Mouse (Mus musculus): ENCODE measurements around the gene Tmem200c. TPM values are rescaled to one million over a fixed set of nuclear protein-coding genes. Genes with fewer than 3 reads are reported as not detected.

Gene Tmem200c
- polyA plus RNA-seq, 1 experiment from 2014 or later = 3.5 TPM

GRCm38 (mm10) chr17:68852171-68852966, 25.9 kb downstream of the Tmem200c start:
- no peaks in the 10 kb centered on the region for H3K4me1 ChIP-seq
- no peak overlapping the region for H3K27ac ChIP-seq
- no peaks in the 10 kb centered on the region for H3K9me3 ChIP-seq (replicated peaks)
- no peak for ATAC-seq (ENCODE audit: low FRiP score)
- no peak overlapping the region for H3K9ac ChIP-seq
- H3K36me3 ChIP-seq = no peaks in the 10 kb centered on the region
- H3K4me2 ChIP-seq (replicated peaks) = no peak overlapping the region
- H3K4me3 ChIP-seq = no peak overlapping the region
- 81% methylated on average over 7 of the region's 7 CpGs for WGBS
- H3K27me3 ChIP-seq = no peaks in the 10 kb centered on the region

DNA sequence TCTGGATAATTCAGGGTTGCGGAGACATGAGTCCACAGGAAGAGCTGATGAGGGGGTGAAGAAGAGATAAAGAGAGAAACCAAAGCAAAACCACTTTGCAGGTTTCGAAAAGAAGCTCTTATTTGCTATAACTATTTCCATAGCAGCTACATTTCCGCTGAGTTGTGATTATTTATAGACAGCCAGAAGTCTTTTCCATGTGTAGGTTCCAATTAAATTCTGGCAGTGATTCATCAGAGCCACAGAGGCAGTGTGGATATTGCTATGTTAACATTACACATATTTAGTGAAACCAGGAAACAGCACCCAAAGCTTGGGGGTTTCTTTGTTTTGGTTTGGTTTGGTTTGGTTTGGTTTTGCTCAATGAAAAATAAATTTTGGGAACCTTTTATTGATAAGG, 37.8 kb downstream of the Tmem200c start:
- Histone ChIP-seq H3K4me2 (replicated peaks) (no peak overlapping the region), H3K27me3 (no peaks in the 10 kb centered on the region), H3K27ac (no peak overlapping the region), H3K36me3 (no peaks in the 10 kb centered on the region), H3K4me1 (no peaks in the 10 kb centered on the region), H3K9ac (no peak overlapping the region), H3K9me3 (replicated peaks) (no peaks in the 10 kb centered on the region), H3K4me3 (no peak overlapping the region)
- 91% methylated on average over 3 of the region's 3 CpGs for WGBS
- no peak for ATAC-seq (ENCODE audit: low FRiP score)

DNA sequence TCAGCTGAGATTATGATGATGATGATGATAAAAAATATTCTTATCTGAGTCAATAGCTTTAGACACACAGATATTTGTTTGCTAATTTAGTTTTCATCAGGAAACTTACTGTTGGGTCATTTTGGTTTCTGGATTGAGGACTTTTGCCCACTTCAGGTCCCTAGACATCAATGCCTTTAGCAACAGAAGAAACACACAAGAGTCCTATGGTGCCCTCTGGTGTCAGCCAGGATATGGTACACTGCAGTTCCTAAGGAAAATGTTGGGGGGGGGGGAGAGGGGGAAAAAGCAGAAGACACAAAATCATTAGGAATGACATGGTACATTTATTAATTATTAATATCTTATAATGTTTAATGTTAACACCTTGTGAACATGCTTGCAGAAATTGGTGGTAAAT, 42.0 kb downstream of the Tmem200c start:
- no peak for ATAC-seq (ENCODE audit: low FRiP score)
- Histone ChIP-seq H3K4me1 (no peaks in the 10 kb centered on the region), H3K4me2 (replicated peaks) (no peak overlapping the region)

DNA sequence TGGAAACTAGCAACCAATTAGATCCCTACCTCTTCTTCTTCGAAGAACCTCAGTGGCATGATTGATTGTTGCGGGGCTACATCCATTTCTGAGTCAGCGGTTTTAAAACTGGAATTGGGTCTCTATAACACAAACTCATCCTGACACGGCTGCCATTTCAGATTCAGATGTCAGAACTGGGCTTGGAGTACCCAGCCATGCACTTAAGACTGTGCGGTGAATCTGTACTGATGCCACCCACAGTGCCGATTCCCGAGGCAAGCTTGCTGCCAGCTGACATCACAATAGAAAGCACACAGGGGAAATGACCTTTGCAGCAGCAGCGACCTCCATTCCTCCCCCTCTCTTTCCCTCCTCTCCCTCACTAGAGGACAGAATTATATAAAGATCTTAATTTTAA, 47.6 kb downstream of the Tmem200c start:
- no peaks in the 10 kb centered on the region for H3K36me3 ChIP-seq
- ATAC-seq (ENCODE audit: low FRiP score) = no peak

More for the DNA sequence above, 42.0 kb downstream of the Tmem200c start:
- H3K27me3 ChIP-seq = no peaks in the 10 kb centered on the region
- H3K9me3 ChIP-seq (replicated peaks) = no peaks in the 10 kb centered on the region
- no peaks in the 10 kb centered on the region for H3K36me3 ChIP-seq
- H3K27ac ChIP-seq = no peak overlapping the region
- H3K4me3 ChIP-seq = no peak overlapping the region
- no peak overlapping the region for H3K9ac ChIP-seq

DNA sequence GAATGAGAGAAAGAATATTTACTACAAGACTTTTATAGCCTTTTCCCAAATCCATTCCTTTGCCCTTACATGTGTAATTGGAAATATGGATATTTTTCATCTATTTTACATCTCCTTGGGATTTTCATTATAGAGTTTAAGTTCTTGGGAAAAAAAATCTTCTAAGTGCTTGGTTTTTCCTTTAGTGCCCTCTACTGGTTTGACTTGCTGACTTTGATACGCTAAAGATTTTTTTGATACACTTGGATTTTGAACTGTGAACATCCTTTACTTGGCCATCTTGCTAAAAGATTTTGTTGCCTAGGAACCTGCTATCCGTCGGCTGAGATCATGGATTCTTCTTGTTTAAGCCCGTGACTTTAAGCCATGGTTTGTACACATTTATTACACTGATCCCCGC, 48.8 kb downstream of the Tmem200c start:
- H3K36me3 ChIP-seq = no peaks in the 10 kb centered on the region
- H3K4me3 ChIP-seq = no peak overlapping the region
- no peaks in the 10 kb centered on the region for H3K4me1 ChIP-seq
- H3K9me3 ChIP-seq (replicated peaks) = no peaks in the 10 kb centered on the region
- ATAC-seq (ENCODE audit: low FRiP score) = no peak
- H3K9ac ChIP-seq = no peak overlapping the region
- no peaks in the 10 kb centered on the region for H3K27me3 ChIP-seq
- no peak overlapping the region for H3K27ac ChIP-seq
- no peak overlapping the region for H3K4me2 ChIP-seq (replicated peaks)
- 73% methylated on average over 5 of the region's 5 CpGs for WGBS

More for the DNA sequence above, 47.6 kb downstream of the Tmem200c start:
- H3K4me1 ChIP-seq = no peaks in the 10 kb centered on the region
- H3K27me3 ChIP-seq = no peaks in the 10 kb centered on the region
- 35% methylated on average over 8 of the region's 8 CpGs for WGBS
- no peaks in the 10 kb centered on the region for H3K9me3 ChIP-seq (replicated peaks)
- no peak overlapping the region for H3K4me3 ChIP-seq
- no peak overlapping the region for H3K9ac ChIP-seq
- H3K4me2 ChIP-seq (replicated peaks) = no peak overlapping the region
- H3K27ac ChIP-seq = no peak overlapping the region

GRCm38 (mm10) chr17:68875917-68876495, 49.6 kb downstream of the Tmem200c start:
- no peaks in the 10 kb centered on the region for H3K4me1 ChIP-seq
- no peak overlapping the region for H3K9ac ChIP-seq
- H3K4me3 ChIP-seq = no peak overlapping the region
- no peak overlapping the region for H3K4me2 ChIP-seq (replicated peaks)
- H3K9me3 ChIP-seq (replicated peaks) = no peaks in the 10 kb centered on the region
- ATAC-seq (ENCODE audit: low FRiP score) = no peak
- 78% methylated on average over 10 of the region's 10 CpGs for WGBS
- no peak overlapping the region for H3K27ac ChIP-seq
- H3K36me3 ChIP-seq = no peaks in the 10 kb centered on the region
- H3K27me3 ChIP-seq = no peaks in the 10 kb centered on the region

GRCm38 (mm10) chr17:68881725-68882524, 55.5 kb downstream of the Tmem200c start:
- Histone ChIP-seq H3K4me3 (peak overlapping the region; percentile 34), H3K27me3 (no peaks in the 10 kb centered on the region), H3K36me3 (no peaks in the 10 kb centered on the region), H3K4me1 (0 out of 2 replicates have a peak, but pooled peaks cover 4% of the 10 kb centered on the region), H3K9me3 (replicated peaks) (no peaks in the 10 kb centered on the region), H3K9ac (peak overlapping the region; percentile 45; the same call in 1 of the 2 replicates), H3K4me2 (replicated peaks) (peak overlapping the region; percentile 55), H3K27ac (no peak overlapping the region)
- peak; percentile 71; the same call in 1 of the 2 replicates for ATAC-seq (ENCODE audit: low FRiP score)
- 12% methylated on average over 21 of the region's 21 CpGs for WGBS

GRCm38 (mm10) chr17:68883474-68884083, 57.2 kb downstream of the Tmem200c start:
- 84% methylated on average over 3 of the region's 3 CpGs for WGBS
- no peaks in the 10 kb centered on the region for H3K27me3 ChIP-seq
- H3K9ac ChIP-seq = no peak overlapping the region
- no peak overlapping the region for H3K4me3 ChIP-seq
- no peak for ATAC-seq (ENCODE audit: low FRiP score)
- H3K9me3 ChIP-seq (replicated peaks) = no peaks in the 10 kb centered on the region
- H3K36me3 ChIP-seq = no peaks in the 10 kb centered on the region
- H3K27ac ChIP-seq = no peak overlapping the region
- H3K4me1 ChIP-seq = 0 out of 2 replicates have a peak, but pooled peaks cover 4% of the 10 kb centered on the region
- H3K4me2 ChIP-seq (replicated peaks) = no peak overlapping the region

- Histone ChIP-seq H3K4me1 (no peaks in the 10 kb centered on the region), H3K4me2 (replicated peaks) (no peak overlapping the region), H3K9me3 (replicated peaks) (no peaks in the 10 kb centered on the region), H3K4me3 (no peak overlapping the region), H3K27ac (no peak overlapping the region), H3K36me3 (no peaks in the 10 kb centered on the region), H3K9ac (no peak overlapping the region), H3K27me3 (no peaks in the 10 kb centered on the region)
- no peak for ATAC-seq (ENCODE audit: low FRiP score)
- 90% methylated on average over 3 of the region's 3 CpGs for WGBS
Observed at GRCm38 (mm10) chr17:68890672-68891071, 64.2 kb downstream of the Tmem200c start.

Other genes starting within 250 kb of the Tmem200c start
- 104 and 118 TPM in 2 replicates for gene Epb41l3, start 249.1 kb downstream of the Tmem200c start, polyA plus RNA-seq (2016; fragmentation: Nextera tagmentation; extraction: Ambion mirVana)